Mouse (Mus musculus) midbrain, embryonic 12.5 days (tissue): ENCODE data around the gene Gm11938. TPM values are rescaled to one million over a fixed set of nuclear protein-coding genes. Genes with fewer than 3 reads are reported as not detected.
"Not testable (repeated sequence)": the region's sequence is repeated elsewhere in the genome, so short reads cannot be mapped to it uniquely, and the experiment has no call there.

ENCODE experiments used
- ATAC-seq: fragments of 200-750 bp; cut with Nextera tagmentation; 2 replicates; pipeline ENCODE4 v1.8.0; 2017; ENCODE audit warnings: low read depth, moderate TSS enrichment, moderate library complexity; ENCODE audit not compliant: low FRiP score
- H3K27ac ChIP-seq: fragments of 300-500 bp; sonication (generic); replicated peaks from 2 replicates; pipeline ENCODE4 v1.5.1; 2016; ENCODE audit warnings: mild to moderate bottlenecking
- H3K27me3 ChIP-seq: fragments of 300-500 bp; sonication (generic); 2 replicates; pipeline ENCODE4 v1.6.1; 2016; ENCODE audit warnings: mild to moderate bottlenecking
- H3K36me3 ChIP-seq: fragments of 300-500 bp; sonication (generic); 2 replicates; pipeline ENCODE4 v1.6.1; 2016
- H3K4me1 ChIP-seq: fragments of 300-500 bp; sonication (generic); 2 replicates; pipeline ENCODE4 v1.6.1; 2016
- H3K4me2 ChIP-seq: fragments of 300-500 bp; sonication (generic); replicated peaks from 2 replicates; pipeline ENCODE4 v1.6.1; 2016; ENCODE audit warnings: mild to moderate bottlenecking, moderate library complexity
- H3K4me3 ChIP-seq: fragments of 300-500 bp; sonication (generic); 2 replicates; pipeline ENCODE4 v1.5.1; 2016; ENCODE audit warnings: mild to moderate bottlenecking
- H3K9ac ChIP-seq: fragments of 300-500 bp; sonication (generic); replicated peaks from 2 replicates; pipeline ENCODE4 v1.6.1; 2016; ENCODE audit warnings: mild to moderate bottlenecking, moderate library complexity
- H3K9me3 ChIP-seq: fragments of 300-500 bp; sonication (generic); 2 replicates; pipeline ENCODE4 v1.6.1; 2016; ENCODE audit warnings: mild to moderate bottlenecking
- WGBS: fragments of 180-500 bp; shearing (Covaris S2); methylation state at CpG from one replicate; pipeline ENCODE4 v1.1.7; 2016; 5-methylcytosine and 5-hydroxymethylcytosine counted together
- polyA plus RNA-seq: library from polyadenylated mRNA; unstranded; fragments of >200 nt; fragmentation: Nextera tagmentation; extraction: Ambion mirVana; gene quantifications from 2 replicates; pipeline ENCODE4 v1.2.1, GENCODE M21; 2016

The Gm11938 gene
- polyA plus RNA-seq, 1 experiment from 2014 or later, result not detected

DNA sequence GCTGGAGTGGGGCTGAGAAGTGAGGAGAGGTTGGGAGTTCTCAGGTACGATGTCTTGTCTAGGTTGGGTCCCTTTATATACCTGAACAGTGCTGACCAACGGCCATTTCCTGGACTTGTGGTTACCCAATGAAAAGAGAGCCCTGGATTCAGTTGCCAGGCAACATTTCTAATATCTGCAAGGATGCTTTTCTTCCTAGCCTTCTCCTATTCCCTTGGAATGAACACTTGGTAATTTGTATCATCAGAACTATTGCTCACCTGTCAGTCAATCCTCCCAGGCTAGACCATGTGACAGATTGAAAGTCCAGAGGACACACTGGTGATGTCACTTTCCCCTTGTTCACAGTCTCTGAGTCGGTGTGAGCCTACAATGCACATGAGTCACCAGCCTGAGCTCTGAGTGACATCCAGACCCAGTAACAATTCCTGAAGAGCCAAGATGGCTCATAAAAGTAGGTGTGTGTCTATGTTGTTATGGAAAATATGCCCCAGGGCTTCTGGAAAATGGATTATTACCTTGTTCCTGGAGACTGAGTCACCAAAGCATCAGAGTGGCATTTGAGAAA is 11.8 kb upstream of the Gm11938 start, which contains the start of gene Krtap2-4:
TSS of gene Krtap2-4 (minus strand) at position 51 of the 568 bp plus-strand sequence.
- Histone ChIP-seq H3K4me3 (no peak within 1 kb of the TSS), H3K9ac (no peak within 1 kb of the TSS), H3K4me2 (no peak within 1 kb of the TSS), H3K4me1 (no peaks in the 10 kb centered on the region), H3K27me3 (no peaks in the 10 kb centered on the region), H3K27ac (no peak within 1 kb of the TSS), H3K36me3 (no peaks in the 10 kb centered on the region), H3K9me3 (no peaks in the 10 kb centered on the region)
- 81% methylated on average over 3 of the region's 3 CpGs for WGBS
- no peak for ATAC-seq

- H3K36me3 ChIP-seq, H3K9me3 ChIP-seq, H3K9ac ChIP-seq, H3K4me2 ChIP-seq, H3K27ac ChIP-seq, H3K27me3 ChIP-seq, H3K4me1 ChIP-seq, ATAC-seq, H3K4me3 ChIP-seq: not testable (repeated sequence)
- 73% methylated on average over 1 of the region's 2 CpGs for WGBS
These were observed 7.0 kb upstream of the Gm11938 start, which contains the start of gene Gm11937 for GRCm38 (mm10) chr11:99610089-99610488. Gene Gm11937, minus strand, starts transcription at chr11:99610189.

DNA sequence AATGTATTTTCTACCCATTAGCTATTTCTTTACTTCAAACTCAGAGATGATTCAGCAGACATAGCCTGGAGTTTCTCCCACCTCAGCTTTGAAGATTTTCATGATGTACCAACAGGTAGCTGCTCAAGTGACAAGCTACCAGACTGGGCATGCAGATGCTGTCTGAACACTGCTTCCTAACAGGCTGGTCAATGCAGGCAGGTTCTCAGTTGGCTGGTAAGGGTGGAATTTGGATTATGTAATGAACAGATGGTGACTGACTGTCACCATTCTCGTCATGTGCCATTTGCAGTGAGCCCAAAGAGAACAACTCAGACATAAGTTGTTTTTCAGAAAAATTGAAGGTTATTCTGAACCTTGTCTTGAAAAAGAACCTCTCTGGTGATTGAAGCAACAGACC is 6.0 kb upstream of the Gm11938 start:
- no peak for ATAC-seq

GRCm38 (mm10) chr11:99597742-99598141 is 5.4 kb downstream of the Gm11938 start, which contains the start of gene Krtap9-3:
Gene Krtap9-3, minus strand, starts transcription at chr11:99598105.
- 87% methylated on average over 6 of the region's 6 CpGs for WGBS
- H3K9me3 ChIP-seq, H3K4me2 ChIP-seq, H3K27me3 ChIP-seq, H3K9ac ChIP-seq, H3K4me1 ChIP-seq, ATAC-seq, H3K36me3 ChIP-seq, H3K27ac ChIP-seq, H3K4me3 ChIP-seq: not testable (repeated sequence)

More for the DNA sequence above, 6.0 kb upstream of the Gm11938 start:
- no peaks in the 10 kb centered on the region for H3K27me3 ChIP-seq
- 69% methylated on average over 1 of the region's 1 CpGs for WGBS
- H3K36me3 ChIP-seq, result no peaks in the 10 kb centered on the region
- H3K27ac ChIP-seq, result no peak overlapping the region
- no peak overlapping the region for H3K4me3 ChIP-seq
- H3K4me2 ChIP-seq, result no peak overlapping the region
- no peaks in the 10 kb centered on the region for H3K4me1 ChIP-seq
- no peaks in the 10 kb centered on the region for H3K9me3 ChIP-seq
- no peak overlapping the region for H3K9ac ChIP-seq

GRCm38 (mm10) chr11:99590981-99591380 is 12.1 kb downstream of the Gm11938 start, which contains the start of gene Krtap1-3:
Gene Krtap1-3, minus strand, starts transcription at chr11:99591339.
- Histone ChIP-seq H3K27me3 (no peaks in the 10 kb centered on the region), H3K36me3 (no peaks in the 10 kb centered on the region), H3K4me1 (no peaks in the 10 kb centered on the region), H3K4me2 (no peak within 1 kb of the TSS), H3K9me3 (no peaks in the 10 kb centered on the region), H3K9ac (no peak within 1 kb of the TSS), H3K27ac (no peak within 1 kb of the TSS), H3K4me3 (no peak within 1 kb of the TSS)
- ATAC-seq, result no peak
- WGBS, result 88% methylated on average over 6 of the region's 6 CpGs

GRCm38 (mm10) chr11:99585096-99585495 is 18.0 kb downstream of the Gm11938 start:
- Histone ChIP-seq H3K4me1 (no peaks in the 10 kb centered on the region), H3K27ac (no peak overlapping the region), H3K4me2 (no peak overlapping the region), H3K27me3 (no peaks in the 10 kb centered on the region), H3K4me3 (no peak overlapping the region), H3K9me3 (no peaks in the 10 kb centered on the region), H3K9ac (no peak overlapping the region), H3K36me3 (no peaks in the 10 kb centered on the region)
- 92% methylated on average over 7 of the region's 7 CpGs for WGBS
- ATAC-seq, result no peak

DNA sequence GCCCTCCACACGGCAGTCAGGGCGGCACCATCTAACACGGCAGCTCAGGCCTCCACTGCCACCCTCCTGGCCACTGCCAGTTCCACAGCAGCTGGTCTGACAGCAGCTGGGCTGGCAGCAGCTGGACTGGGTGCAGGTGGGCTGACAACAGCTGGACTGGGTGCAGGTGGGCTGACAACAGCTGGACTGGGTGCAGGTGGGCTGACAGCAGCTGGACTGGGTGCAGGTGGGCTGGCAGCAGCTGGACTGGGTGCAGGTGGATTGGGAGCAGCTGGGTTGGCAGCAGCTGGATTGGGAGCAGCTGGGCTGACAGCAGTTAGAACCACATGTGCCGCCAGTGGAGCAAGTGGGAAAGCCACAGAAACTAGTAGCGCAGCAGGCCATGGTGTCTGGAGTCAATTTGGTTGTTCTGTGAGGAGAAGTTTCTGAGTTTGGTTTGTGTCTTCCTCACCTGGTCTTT is 19.8 kb downstream of the Gm11938 start, which contains the start of gene Krtap1-4:
TSS of gene Krtap1-4 (minus strand) at position 410 of the 460 bp plus-strand sequence.
- no peak within 1 kb of the TSS for H3K4me2 ChIP-seq
- no peak within 1 kb of the TSS for H3K27ac ChIP-seq
- no peaks in the 10 kb centered on the region for H3K27me3 ChIP-seq
- no peak within 1 kb of the TSS for H3K4me3 ChIP-seq
- WGBS, result 87% methylated on average over 5 of the region's 5 CpGs
- H3K4me1 ChIP-seq, result no peaks in the 10 kb centered on the region
- no peaks in the 10 kb centered on the region for H3K36me3 ChIP-seq
- no peak within 1 kb of the TSS for H3K9ac ChIP-seq
- H3K9me3 ChIP-seq, result no peaks in the 10 kb centered on the region
- no peak for ATAC-seq

DNA sequence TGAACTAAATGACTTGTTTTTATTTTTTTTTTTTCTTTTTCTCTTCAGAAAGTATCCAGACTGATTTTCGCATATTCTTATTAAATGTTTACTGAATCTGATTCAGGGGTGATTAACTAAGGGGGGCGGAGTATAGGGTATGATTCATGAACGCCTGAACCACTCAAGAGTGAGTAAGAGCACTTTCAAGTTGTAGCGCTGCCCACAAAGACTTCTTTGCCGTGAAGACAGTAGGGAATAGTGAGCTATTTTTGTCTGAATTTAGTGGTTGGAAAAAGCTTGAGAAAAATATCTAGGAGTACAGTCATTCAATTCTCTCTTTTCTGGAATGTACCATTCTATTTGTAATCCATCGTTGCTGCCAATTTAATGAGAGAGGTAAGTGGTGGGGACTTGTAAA is 21.5 kb downstream of the Gm11938 start:
- H3K4me1 ChIP-seq, result no peaks in the 10 kb centered on the region
- no peaks in the 10 kb centered on the region for H3K9me3 ChIP-seq
- ATAC-seq, result no peak
- H3K27ac ChIP-seq, result no peak overlapping the region
- no peaks in the 10 kb centered on the region for H3K36me3 ChIP-seq
- no peak overlapping the region for H3K9ac ChIP-seq
- WGBS, result 91% methylated on average over 6 of the region's 6 CpGs
- no peak overlapping the region for H3K4me3 ChIP-seq
- H3K27me3 ChIP-seq, result no peaks in the 10 kb centered on the region
- no peak overlapping the region for H3K4me2 ChIP-seq

DNA sequence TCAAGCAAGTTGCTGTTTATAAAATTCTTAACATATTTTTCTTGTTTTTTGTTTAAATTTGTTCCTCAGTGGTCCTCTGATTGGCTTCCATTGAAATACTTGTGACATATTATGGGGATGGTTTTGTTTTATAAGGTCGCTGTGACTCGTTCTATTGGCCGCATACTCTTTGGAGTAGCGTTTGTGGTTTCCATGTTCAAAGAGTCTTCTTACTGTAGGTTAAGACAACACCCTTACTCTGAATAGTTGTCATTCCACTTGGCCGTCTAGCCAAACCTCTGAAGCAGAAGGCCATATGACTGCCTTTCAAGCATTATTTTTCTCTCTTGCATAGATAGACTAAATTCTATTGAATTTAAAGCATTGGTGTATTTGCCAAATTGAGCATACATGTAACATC is 22.1 kb downstream of the Gm11938 start:
- Histone ChIP-seq H3K4me1 (no peaks in the 10 kb centered on the region), H3K9me3 (no peaks in the 10 kb centered on the region), H3K27ac (no peak overlapping the region), H3K36me3 (no peaks in the 10 kb centered on the region), H3K27me3 (no peaks in the 10 kb centered on the region), H3K9ac (no peak overlapping the region), H3K4me2 (no peak overlapping the region), H3K4me3 (no peak overlapping the region)
- WGBS, result 94% methylated on average over 5 of the region's 5 CpGs
- ATAC-seq, result no peak

DNA sequence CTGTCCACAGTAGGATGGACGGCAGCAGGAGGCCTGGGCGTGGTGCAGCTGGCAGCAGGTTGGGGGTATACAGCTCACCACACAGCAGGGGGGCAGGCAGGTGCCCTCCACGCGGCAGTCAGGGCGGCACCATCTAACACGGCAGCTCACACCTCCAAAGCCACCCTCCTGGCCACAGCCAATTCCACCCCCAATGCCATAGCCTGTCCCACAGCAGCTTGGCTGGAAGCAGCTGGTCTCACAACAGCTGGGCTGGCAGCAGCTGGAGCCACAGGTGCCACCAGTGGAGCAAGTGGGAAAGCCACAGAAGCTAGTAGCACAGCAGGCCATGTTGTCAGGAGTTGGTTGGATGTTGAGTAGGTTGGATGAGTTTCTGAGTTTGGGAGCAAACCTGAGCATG is 22.5 kb downstream of the Gm11938 start, which contains the start of gene Krtap1-5:
TSS of gene Krtap1-5 (minus strand) at position 381 of the 400 bp plus-strand sequence.
- ATAC-seq, result no peak
- Histone ChIP-seq H3K27me3 (no peaks in the 10 kb centered on the region), H3K4me1 (no peaks in the 10 kb centered on the region), H3K4me3 (no peak within 1 kb of the TSS), H3K36me3 (no peaks in the 10 kb centered on the region), H3K9ac (no peak within 1 kb of the TSS), H3K27ac (no peak within 1 kb of the TSS), H3K4me2 (no peak within 1 kb of the TSS), H3K9me3 (no peaks in the 10 kb centered on the region)
- 96% methylated on average over 6 of the region's 6 CpGs for WGBS

DNA sequence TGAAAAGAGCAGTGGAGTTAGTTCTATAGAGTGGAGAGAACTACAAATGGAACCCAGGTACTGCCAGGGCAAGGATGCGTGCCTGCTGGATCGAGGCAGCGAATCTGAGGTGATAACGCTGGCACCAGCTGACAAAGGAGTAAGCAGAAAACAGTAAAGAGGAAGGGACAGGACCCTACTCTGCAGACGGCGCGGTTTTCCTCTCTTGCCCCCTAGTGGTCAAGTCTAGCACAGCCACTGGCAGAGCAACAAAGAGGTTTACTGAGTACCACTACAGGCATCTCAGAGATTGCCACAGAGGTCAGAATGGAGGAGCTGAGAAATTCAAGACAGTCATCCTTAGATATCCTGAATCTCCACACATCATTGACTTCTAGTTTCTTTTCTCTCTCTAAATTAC is 29.0 kb downstream of the Gm11938 start:
- 1% methylated on average over 7 of the region's 7 CpGs for WGBS
- Histone ChIP-seq H3K4me3 (no peak overlapping the region; the same call in 1 of the 2 replicates), H3K4me2 (peak overlapping the region; percentile 37), H3K9me3 (no peaks in the 10 kb centered on the region), H3K9ac (no peak overlapping the region), H3K27ac (no peak overlapping the region), H3K36me3 (no peaks in the 10 kb centered on the region), H3K4me1 (no peaks in the 10 kb centered on the region; the same call in 1 of the 2 replicates), H3K27me3 (no peaks in the 10 kb centered on the region)
- 0 out of 2 replicates have a peak, but pooled peaks have one; percentile 49 for ATAC-seq

GRCm38 (mm10) chr11:99573164-99573563 is 29.9 kb downstream of the Gm11938 start:
- Histone ChIP-seq H3K4me1 (no peaks in the 10 kb centered on the region; the same call in 1 of the 2 replicates), H3K4me2 (peak overlapping the region; percentile 22; the same call in 1 of the 2 replicates), H3K27me3 (no peaks in the 10 kb centered on the region), H3K9ac (no peak overlapping the region), H3K27ac (no peak overlapping the region), H3K4me3 (no peak overlapping the region), H3K9me3 (no peaks in the 10 kb centered on the region), H3K36me3 (no peaks in the 10 kb centered on the region)
- WGBS, result 16% methylated on average over 4 of the region's 4 CpGs
- no peak for ATAC-seq
